Mouse (Mus musculus) ES-E14 (cell line): Measurements from ENCODE around the gene Alk.

ENCODE experiments used
- MAFK ChIP-seq: IDR thresholded peaks from 2 replicates; pipeline ENCODE4 v1.6.1; 2014; ENCODE audit warnings: mild to moderate bottlenecking, low read depth, low read length, inconsistent platforms; ENCODE audit not compliant: insufficient read depth
- ZC3H11A ChIP-seq: IDR thresholded peaks from 2 replicates; pipeline ENCODE4 v1.6.1; 2012; ENCODE audit warnings: low read depth, mild to moderate bottlenecking, inconsistent platforms, low read length, borderline replicate concordance

DNA sequence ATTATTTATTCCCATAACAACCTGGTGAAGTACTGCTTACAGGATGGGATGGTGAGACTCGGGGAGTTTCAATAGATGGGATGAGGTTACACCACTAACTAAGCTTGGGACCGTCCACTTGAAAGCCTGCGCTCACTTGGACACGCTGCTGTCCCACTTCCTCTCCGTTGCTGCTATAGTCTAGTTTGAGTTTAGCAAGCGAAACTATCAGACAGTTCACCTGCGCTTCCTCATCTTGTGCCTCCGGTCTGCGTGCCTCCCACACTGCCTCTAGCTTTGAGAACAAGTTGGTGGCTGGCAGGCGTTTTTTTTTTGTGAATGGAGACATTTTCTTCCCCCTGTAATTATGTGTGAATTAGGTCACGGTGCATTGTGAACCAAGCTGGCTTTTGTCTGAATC, 639.8 kb downstream of the Alk start:
- TF ChIP-seq ZC3H11A (no peak), MAFK (no peak)
